Mouse (Mus musculus) liver, postnatal 0 days (tissue): ENCODE measurements at regions not wholly inside any gene's neighbourhood (a gene's known extent, or its start where the extent isn't known, plus 50 kb on each side); places are given as distances from the start of the nearest gene placed in this dataset.

Experiments used
- ATAC-seq: fragments of 200-750 bp; cut with Nextera tagmentation; 2 replicates; pipeline ENCODE4 v1.8.0; 2017; ENCODE audit warnings: mild to moderate bottlenecking, moderate library complexity
- DNase-seq: peaks from one replicate; pipeline ENCODE4 v3.0.0-alpha.2; 2016
- H3K27ac ChIP-seq: fragments of 300-500 bp; sonication (generic); 2 replicates; pipeline ENCODE4 v1.5.1; 2014; ENCODE audit warnings: antibody characterized with exemption, moderate library complexity, mild to moderate bottlenecking, low read depth
- H3K27me3 ChIP-seq: fragments of 300-500 bp; sonication (generic); 2 replicates; pipeline ENCODE4 v1.6.1; 2014; ENCODE audit warnings: low read length, control low read depth, mixed read lengths; ENCODE audit not compliant: insufficient read depth
- H3K36me3 ChIP-seq: fragments of 300-500 bp; sonication (generic); replicated peaks from 2 replicates; pipeline ENCODE4 v1.6.1; 2014; ENCODE audit warnings: mild to moderate bottlenecking, control low read depth, low read length, moderate library complexity, mixed read lengths; ENCODE audit not compliant: insufficient read depth
- H3K4me1 ChIP-seq: fragments of 300-500 bp; sonication (generic); 2 replicates; pipeline ENCODE4 v1.6.1; 2014; ENCODE audit warnings: antibody characterized with exemption, mild to moderate bottlenecking, control low read depth; ENCODE audit not compliant: insufficient read depth
- H3K4me2 ChIP-seq: fragments of 300-500 bp; sonication (generic); 2 replicates; pipeline ENCODE4 v1.6.1; 2014; ENCODE audit warnings: low read depth, mild to moderate bottlenecking, low read length, moderate library complexity, mixed read lengths
- H3K4me3 ChIP-seq: fragments of 300-500 bp; sonication (generic); 2 replicates; pipeline ENCODE4 v1.5.1; 2014; ENCODE audit warnings: low read depth, low read length
- H3K9ac ChIP-seq: fragments of 300-500 bp; sonication (generic); replicated peaks from 2 replicates; pipeline ENCODE4 v1.6.1; 2014; ENCODE audit warnings: mild to moderate bottlenecking, moderate library complexity
- H3K9me3 ChIP-seq: fragments of 300-500 bp; sonication (generic); 2 replicates; pipeline ENCODE4 v1.6.1; 2016; ENCODE audit warnings: mild to moderate bottlenecking, control low read depth, low read length, mixed read lengths
- CTCF ChIP-seq: sonication (generic); IDR thresholded peaks from 2 replicates; pipeline ENCODE4 v1.5.1; 2016; ENCODE audit warnings: antibody characterized with exemption, low read depth
- EP300 ChIP-seq: IDR thresholded peaks from 2 replicates; pipeline ENCODE4 v1.6.1; 2016; ENCODE audit warnings: antibody characterized with exemption, low read depth, mild to moderate bottlenecking
- WGBS: fragments of 180-500 bp; shearing (Covaris S2); extraction: QIAGEN DNeasy Blood & Tissue Kit; methylation state at CpG from one replicate; pipeline ENCODE4 v1.1.7; 2014; ENCODE audit not compliant: insufficient replicate concordance; 5-methylcytosine and 5-hydroxymethylcytosine counted together

DNA sequence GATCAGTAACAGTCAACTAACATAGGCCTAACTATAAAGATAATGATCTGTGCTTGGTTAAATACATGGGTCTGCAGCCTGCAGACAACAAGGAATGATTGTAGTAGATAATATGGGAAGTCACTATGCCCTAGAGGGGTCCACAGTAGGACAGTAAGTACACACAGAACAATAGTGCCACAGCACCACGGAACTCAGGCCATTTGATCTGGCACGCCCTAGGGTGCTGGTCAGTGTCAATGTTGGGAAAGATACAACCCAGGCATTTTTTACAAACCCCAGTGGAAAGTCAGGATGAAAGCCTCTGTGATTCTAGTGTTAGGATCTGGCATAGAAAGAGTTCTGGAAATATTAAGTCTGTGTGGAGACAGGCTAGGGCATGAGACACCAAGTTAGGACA is 144.4 kb downstream of the Adamts15 start:
- Histone ChIP-seq H3K9ac (no peak overlapping the region), H3K4me2 (no peak overlapping the region), H3K36me3 (no peaks in the 10 kb centered on the region), H3K27ac (no peak overlapping the region), H3K4me1 (no peaks in the 10 kb centered on the region), H3K27me3 (no peaks in the 10 kb centered on the region), H3K4me3 (no peak overlapping the region), H3K9me3 (no peaks in the 10 kb centered on the region)
- ATAC-seq (no peak), DNase-seq (no peak)
- 79% methylated on average over 2 of the region's 2 CpGs for WGBS
- TF ChIP-seq EP300 (no peak), CTCF (no peak)

DNA sequence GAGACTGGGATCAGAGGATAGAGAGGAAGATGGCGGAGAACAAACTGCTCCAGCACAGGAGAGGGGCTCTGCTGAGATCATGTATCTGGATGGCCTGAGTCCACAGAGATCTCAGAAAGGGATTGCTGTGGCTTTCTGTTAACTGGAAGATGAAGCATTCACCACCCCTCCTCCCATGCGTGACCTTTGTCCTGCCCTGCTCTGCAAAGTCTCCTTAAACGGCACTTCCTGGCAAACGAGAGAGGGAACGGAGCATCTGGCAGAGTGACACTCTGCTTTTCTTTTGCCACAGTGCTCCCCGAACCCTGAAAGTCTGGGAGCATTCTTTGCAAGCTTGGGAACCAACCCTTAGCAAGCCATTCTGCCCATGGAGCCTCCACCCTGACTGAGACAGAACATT is 147.1 kb downstream of the Adamts15 start:
- WGBS = 47% methylated on average over 6 of the region's 6 CpGs
- ATAC-seq = no peak

DNA sequence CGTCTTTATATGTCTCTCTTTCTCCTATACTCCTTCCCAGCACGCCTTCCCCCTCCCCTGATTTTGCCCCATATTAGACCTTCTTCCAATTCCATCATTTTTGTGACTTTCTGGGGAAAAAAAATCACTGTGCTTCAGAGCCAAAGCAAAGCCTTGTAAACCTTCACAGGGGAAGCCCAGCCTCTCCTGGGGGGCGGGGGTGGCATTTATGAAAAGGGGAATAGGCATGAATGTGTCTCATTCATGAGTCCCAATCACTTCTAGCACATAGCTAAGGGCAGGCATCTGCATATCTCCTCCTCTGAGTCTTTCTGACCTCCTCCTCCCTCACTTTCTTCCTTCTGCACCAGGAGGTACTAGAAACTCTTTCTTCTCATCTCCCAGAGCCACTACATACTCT is 149.8 kb downstream of the Adamts15 start:
- 57% methylated on average over 3 of the region's 3 CpGs for WGBS
- no peaks in the 10 kb centered on the region for H3K27me3 ChIP-seq
- H3K27ac ChIP-seq = no peak overlapping the region
- no peak for ATAC-seq
- no peak for TF ChIP-seq EP300
- no peak for TF ChIP-seq CTCF
- H3K9me3 ChIP-seq = no peaks in the 10 kb centered on the region
- no peak overlapping the region for H3K4me2 ChIP-seq
- DNase-seq = no peak
- H3K36me3 ChIP-seq = no peaks in the 10 kb centered on the region
- H3K9ac ChIP-seq = no peak overlapping the region
- H3K4me3 ChIP-seq = no peak overlapping the region
- H3K4me1 ChIP-seq = no peaks in the 10 kb centered on the region

More for the DNA sequence above, 147.1 kb downstream of the Adamts15 start:
- Histone ChIP-seq H3K4me3 (no peak overlapping the region), H3K9ac (no peak overlapping the region), H3K9me3 (no peaks in the 10 kb centered on the region), H3K27ac (no peak overlapping the region), H3K4me2 (no peak overlapping the region), H3K4me1 (no peaks in the 10 kb centered on the region), H3K27me3 (no peaks in the 10 kb centered on the region), H3K36me3 (no peaks in the 10 kb centered on the region)
- TF ChIP-seq EP300 (no peak), CTCF (no peak)
- no peak for DNase-seq

DNA sequence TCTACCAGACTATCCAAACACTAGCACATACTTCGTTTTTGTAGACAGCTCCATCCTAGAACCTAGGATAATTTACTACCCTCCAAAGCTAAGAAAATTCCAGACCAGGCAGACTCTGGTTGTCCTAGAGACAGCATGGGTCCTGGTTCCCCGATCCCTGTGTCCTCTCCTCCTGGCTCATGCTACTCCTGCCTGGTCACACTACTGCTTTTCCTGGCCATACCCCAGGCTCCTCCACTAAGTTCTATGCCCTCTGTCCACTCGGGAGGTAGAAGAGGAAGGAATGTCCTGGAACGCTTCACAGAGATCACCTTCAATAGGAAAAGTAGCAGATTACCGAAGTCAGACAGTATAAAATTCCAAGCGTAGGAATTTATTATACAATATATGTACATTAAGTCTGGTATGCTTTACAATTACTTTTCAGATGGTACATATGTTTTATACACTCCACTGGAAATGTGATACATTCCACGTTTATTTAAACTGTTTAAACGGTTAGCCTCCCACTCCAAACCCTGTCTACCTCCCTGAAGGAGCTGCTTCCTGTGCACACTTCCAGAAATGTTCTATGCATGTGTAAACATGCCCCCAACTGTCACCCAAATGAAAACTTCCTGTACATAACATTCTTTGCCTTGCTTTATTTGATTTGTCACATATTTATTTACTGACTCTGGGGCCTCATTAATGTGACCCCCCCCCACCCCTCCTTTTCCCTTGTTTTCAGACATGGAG is 151.6 kb downstream of the Adamts15 start:
- H3K36me3 ChIP-seq = no peaks in the 10 kb centered on the region
- 66% methylated on average over 8 of the region's 8 CpGs for WGBS
- H3K4me3 ChIP-seq = no peak overlapping the region
- no peak overlapping the region for H3K27ac ChIP-seq
- no peak overlapping the region for H3K9ac ChIP-seq
- no peaks in the 10 kb centered on the region for H3K4me1 ChIP-seq
- TF ChIP-seq CTCF (no peak), EP300 (no peak)
- no peak overlapping the region for H3K4me2 ChIP-seq
- DNase-seq (no peak), ATAC-seq (no peak)
- no peaks in the 10 kb centered on the region for H3K27me3 ChIP-seq
- H3K9me3 ChIP-seq = no peaks in the 10 kb centered on the region

DNA sequence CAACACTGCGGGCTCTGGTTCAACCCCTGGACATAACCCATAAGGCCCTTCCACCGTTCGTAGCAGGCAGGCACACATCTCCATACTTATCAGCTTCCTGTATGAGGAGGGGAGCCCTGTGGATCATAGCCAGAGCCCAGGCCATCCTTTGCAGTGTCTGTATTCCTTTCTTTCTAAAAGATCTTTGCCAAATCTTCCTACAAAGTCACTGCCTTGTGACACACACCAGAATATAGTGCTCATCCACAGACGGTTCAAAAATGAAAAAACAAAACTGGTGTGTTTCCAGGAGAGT is 152.9 kb downstream of the Adamts15 start:
- ATAC-seq (no peak), DNase-seq (no peak)
- H3K9me3 ChIP-seq = no peaks in the 10 kb centered on the region
- H3K4me3 ChIP-seq = no peak overlapping the region
- no peaks in the 10 kb centered on the region for H3K36me3 ChIP-seq
- no peak overlapping the region for H3K27ac ChIP-seq
- TF ChIP-seq CTCF (no peak), EP300 (no peak)
- 71% methylated on average over 4 of the region's 4 CpGs for WGBS
- H3K27me3 ChIP-seq = no peaks in the 10 kb centered on the region
- H3K9ac ChIP-seq = no peak overlapping the region
- H3K4me2 ChIP-seq = no peak overlapping the region
- no peaks in the 10 kb centered on the region for H3K4me1 ChIP-seq

DNA sequence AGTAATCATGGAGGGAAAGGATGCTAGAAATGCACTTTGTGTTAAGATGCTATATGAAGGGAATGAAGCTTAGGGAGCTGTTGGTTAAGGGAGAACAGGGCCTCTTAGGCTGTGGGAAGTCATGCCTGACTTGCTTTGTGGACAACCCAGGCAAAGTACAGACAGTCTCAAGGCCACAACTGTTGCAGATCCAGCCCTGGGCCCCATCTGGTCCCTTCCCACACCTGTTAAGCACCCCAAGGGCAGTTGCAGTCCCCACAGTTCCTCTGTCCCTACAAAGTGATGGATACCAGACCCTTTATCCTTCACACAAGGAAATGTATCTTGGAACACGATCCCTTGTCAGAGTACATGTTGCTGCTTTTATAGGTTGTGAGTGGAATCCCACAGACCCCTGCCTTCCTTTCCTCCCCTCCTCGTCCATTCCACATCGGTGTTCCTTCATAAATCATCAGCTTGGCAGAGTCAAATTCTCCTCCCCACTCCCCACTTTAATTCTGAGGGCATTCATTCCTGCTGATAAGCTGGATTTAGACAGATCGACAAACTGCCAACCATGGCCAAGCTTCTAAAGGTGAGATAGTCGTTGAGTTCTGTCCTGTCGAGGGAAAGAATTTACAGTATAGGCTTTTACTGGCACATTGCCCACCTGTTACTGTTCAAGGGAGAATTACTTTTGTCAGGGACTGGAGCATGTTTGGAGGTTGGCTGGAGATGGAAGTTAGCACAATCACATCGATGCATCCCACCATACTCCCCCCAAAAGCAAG is 153.4 kb downstream of the Adamts15 start:
- Histone ChIP-seq H3K9me3 (no peaks in the 10 kb centered on the region), H3K27ac (no peak overlapping the region), H3K36me3 (no peaks in the 10 kb centered on the region), H3K4me2 (no peak overlapping the region), H3K9ac (no peak overlapping the region), H3K4me1 (no peaks in the 10 kb centered on the region), H3K4me3 (no peak overlapping the region), H3K27me3 (no peaks in the 10 kb centered on the region)
- WGBS = 74% methylated on average over 7 of the region's 7 CpGs
- TF ChIP-seq EP300 (no peak), CTCF (no peak)
- DNase-seq = no peak
- ATAC-seq = no peak
